Mouse (Mus musculus) intestine, embryonic 16.5 days (tissue): Measurements from ENCODE around the gene Gm49369. TPM values are rescaled to one million over a fixed set of nuclear protein-coding genes. Genes with fewer than 3 reads are reported as not detected.
A peak's percentile ranks its signal among the peaks of the same experiment; 100 is the strongest.
"Not testable (repeated sequence)": the region's sequence is repeated elsewhere in the genome, so short reads cannot be mapped to it uniquely, and the experiment has no call there.

ENCODE experiments used
- ATAC-seq: fragments of 200-750 bp; cut with Nextera tagmentation; 2 replicates; pipeline ENCODE4 v1.8.0; 2017; ENCODE audit warnings: moderate TSS enrichment, moderate library complexity
- H3K27ac ChIP-seq: fragments of 300-500 bp; sonication (generic); 2 replicates; pipeline ENCODE4 v1.5.1; 2014; ENCODE audit warnings: mild to moderate bottlenecking, low read length
- H3K27me3 ChIP-seq: fragments of 300-500 bp; sonication (generic); replicated peaks from 2 replicates; pipeline ENCODE4 v1.6.1; 2014; ENCODE audit warnings: low read length, control low read depth, mixed read lengths; ENCODE audit not compliant: control insufficient read depth, insufficient read depth
- H3K36me3 ChIP-seq: fragments of 300-500 bp; sonication (generic); 2 replicates; pipeline ENCODE4 v1.6.1; 2014; ENCODE audit warnings: low read length, control low read depth; ENCODE audit not compliant: control insufficient read depth, insufficient read depth
- H3K4me1 ChIP-seq: fragments of 300-500 bp; sonication (generic); 2 replicates; pipeline ENCODE4 v1.6.1; 2014; ENCODE audit warnings: low read length, control low read depth, mixed read lengths; ENCODE audit not compliant: control insufficient read depth, insufficient read depth
- H3K4me2 ChIP-seq: fragments of 300-500 bp; sonication (generic); 2 replicates; pipeline ENCODE4 v1.6.1; 2014; ENCODE audit warnings: low read depth, low read length, control low read depth
- H3K4me3 ChIP-seq: fragments of 300-500 bp; sonication (generic); 2 replicates; pipeline ENCODE4 v1.5.1; 2014; ENCODE audit warnings: mild to moderate bottlenecking, low read length
- H3K9ac ChIP-seq: fragments of 300-500 bp; sonication (generic); 2 replicates; pipeline ENCODE4 v1.6.1; 2014; ENCODE audit warnings: low read depth, low read length
- H3K9me3 ChIP-seq: fragments of 300-500 bp; sonication (generic); 2 replicates; pipeline ENCODE4 v1.6.1; 2016; ENCODE audit warnings: low read length, control low read depth; ENCODE audit not compliant: control insufficient read depth
- WGBS: fragments of 180-500 bp; shearing (Covaris S2); extraction: QIAGEN DNeasy Blood & Tissue Kit; methylation state at CpG from one replicate; pipeline ENCODE4 v1.1.7; 2014; 5-methylcytosine and 5-hydroxymethylcytosine counted together
- polyA plus RNA-seq: library from polyadenylated mRNA; unstranded; fragments of >200 nt; fragmentation: Nextera tagmentation; extraction: Ambion mirVana; gene quantifications from 2 replicates; pipeline ENCODE4 v1.2.1, GENCODE M21; 2015

The Gm49369 gene
- polyA plus RNA-seq, 1 experiment from 2014 or later = 0.43 TPM

DNA sequence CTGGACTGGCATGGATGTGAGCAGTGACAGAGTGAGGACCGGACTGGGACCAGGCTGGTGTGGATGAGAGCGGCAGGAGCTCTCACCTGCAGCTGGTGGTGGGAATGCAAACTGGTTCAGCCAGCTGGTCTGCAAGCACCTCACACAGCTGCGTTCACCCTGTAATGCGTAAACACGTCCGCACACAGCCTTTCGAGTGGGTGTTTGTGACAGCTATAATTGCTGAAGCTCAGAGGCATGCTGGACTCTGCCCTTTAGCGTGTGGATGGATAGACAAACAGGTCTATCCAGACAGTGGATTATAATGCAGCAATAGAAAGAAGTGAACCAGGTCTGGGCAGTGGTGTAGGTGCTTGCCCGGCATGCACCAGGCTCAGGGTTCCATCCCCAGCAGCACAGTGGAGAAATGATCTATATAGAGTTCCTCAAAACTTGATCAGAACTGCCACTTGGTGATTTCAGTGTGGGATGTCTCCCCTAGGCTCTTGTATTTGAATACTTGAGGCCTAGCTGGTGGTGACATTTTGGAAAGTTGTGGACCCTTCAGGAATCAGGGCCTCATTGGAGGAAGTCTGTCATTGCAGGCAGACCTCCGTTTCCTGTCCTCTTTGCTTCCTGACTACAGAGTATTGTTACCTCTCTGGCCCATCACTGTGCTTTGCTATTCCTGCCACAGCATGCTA, 40.8 kb downstream of the Gm49369 start:
- ATAC-seq = peak; percentile 83
- H3K27ac ChIP-seq = no peak overlapping the region
- H3K4me2 ChIP-seq = no peak overlapping the region
- H3K4me3 ChIP-seq = no peak overlapping the region
- no peak overlapping the region for H3K9ac ChIP-seq
- no peaks in the 10 kb centered on the region for H3K4me1 ChIP-seq
- no peaks in the 10 kb centered on the region for H3K9me3 ChIP-seq
- no peaks in the 10 kb centered on the region for H3K36me3 ChIP-seq
- 44% methylated on average over 10 of the region's 10 CpGs for WGBS
- no peaks in the 10 kb centered on the region for H3K27me3 ChIP-seq

GRCm38 (mm10) chr7:142340269-142340970, 42.0 kb downstream of the Gm49369 start:
- Histone ChIP-seq H3K36me3 (no peaks in the 10 kb centered on the region), H3K27me3 (no peaks in the 10 kb centered on the region), H3K9me3 (no peaks in the 10 kb centered on the region), H3K9ac (no peak overlapping the region), H3K27ac (no peak overlapping the region), H3K4me3 (no peak overlapping the region), H3K4me1 (no peaks in the 10 kb centered on the region), H3K4me2 (no peak overlapping the region)
- ATAC-seq = no peak
- 56% methylated on average over 10 of the region's 10 CpGs for WGBS

DNA sequence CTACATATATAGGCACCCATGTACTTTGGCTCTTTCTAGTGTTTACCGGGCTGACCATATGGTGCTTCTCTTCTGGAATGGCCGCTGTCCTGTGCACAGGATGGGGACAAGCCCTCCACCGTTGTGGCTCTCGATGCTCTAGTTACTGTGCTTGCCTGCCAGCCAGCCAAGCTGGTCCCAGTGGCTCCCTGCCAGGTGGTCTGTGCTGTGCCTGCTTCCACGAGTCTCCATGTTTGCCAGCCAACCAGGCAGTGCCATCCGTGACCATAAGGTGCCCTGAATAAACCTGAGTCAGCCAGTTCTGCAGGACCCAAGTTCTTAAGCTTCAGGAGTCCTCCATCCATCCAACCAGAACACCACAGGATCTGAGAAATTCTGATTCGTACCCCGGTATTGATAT, 47.3 kb downstream of the Gm49369 start:
- WGBS = 86% methylated on average over 8 of the region's 8 CpGs
- H3K27ac ChIP-seq = no peak overlapping the region
- ATAC-seq = no peak
- no peak overlapping the region for H3K4me2 ChIP-seq
- no peaks in the 10 kb centered on the region for H3K9me3 ChIP-seq
- H3K4me1 ChIP-seq = peaks cover 19% of the 10 kb centered on the region
- H3K36me3 ChIP-seq = no peaks in the 10 kb centered on the region
- no peaks in the 10 kb centered on the region for H3K27me3 ChIP-seq
- H3K9ac ChIP-seq = peak overlapping the region; percentile 9; the same call in 1 of the 2 replicates
- H3K4me3 ChIP-seq = no peak overlapping the region

DNA sequence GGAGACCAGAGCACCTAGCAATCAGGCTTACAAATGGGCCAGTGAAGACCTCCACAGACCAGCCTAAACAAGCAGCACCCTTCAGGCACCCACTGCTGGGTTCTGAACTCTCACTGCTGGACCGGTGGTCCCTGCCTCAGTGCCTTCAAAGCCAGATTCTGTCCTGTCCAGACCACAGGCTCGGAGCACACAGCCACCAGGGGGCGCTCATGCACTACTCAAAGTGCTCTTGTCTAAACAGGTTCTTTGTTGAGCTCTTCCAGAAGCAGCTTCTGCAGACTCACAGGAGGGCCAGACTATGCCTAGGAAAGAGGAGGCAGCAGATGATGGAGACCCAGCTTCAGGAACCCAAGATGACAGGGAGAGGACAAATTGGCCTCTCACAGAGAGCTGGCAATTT, 48.2 kb downstream of the Gm49369 start:
- Histone ChIP-seq H3K4me2 (no peak overlapping the region), H3K9ac (no peak overlapping the region), H3K36me3 (no peaks in the 10 kb centered on the region), H3K27me3 (no peaks in the 10 kb centered on the region), H3K9me3 (no peaks in the 10 kb centered on the region), H3K27ac (no peak overlapping the region), H3K4me3 (no peak overlapping the region), H3K4me1 (peaks cover 28% of the 10 kb centered on the region)
- 3% methylated on average over 3 of the region's 3 CpGs for WGBS
- peak; percentile 73 for ATAC-seq

DNA sequence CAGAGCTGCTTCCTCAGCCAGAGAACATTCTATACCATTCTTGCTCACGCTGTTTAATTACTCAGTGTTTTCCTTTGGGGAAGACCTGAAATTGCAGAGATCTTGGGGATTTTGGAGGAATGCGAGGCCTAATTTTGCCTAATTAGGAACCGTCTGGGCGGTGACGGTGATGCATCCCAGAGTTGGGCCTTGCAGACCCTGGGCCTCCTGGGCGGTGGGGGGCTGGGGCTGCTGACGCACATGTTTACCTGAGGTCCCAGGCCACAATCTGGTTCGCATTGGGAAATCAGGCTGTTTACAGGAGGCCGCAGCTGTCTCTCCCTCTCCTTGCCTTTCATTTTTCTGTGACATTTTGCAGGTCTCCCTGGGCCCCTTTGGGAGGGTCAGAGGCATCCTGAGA, 49.7 kb downstream of the Gm49369 start:
- H3K27ac ChIP-seq, H3K4me2 ChIP-seq, H3K9ac ChIP-seq, H3K36me3 ChIP-seq, H3K27me3 ChIP-seq, ATAC-seq, H3K4me3 ChIP-seq, H3K9me3 ChIP-seq: not testable (repeated sequence)
- H3K4me1 ChIP-seq = peaks cover 39% of the 10 kb centered on the region
- 48% methylated on average over 3 of the region's 9 CpGs for WGBS

GRCm38 (mm10) chr7:142331281-142331680, 51.2 kb downstream of the Gm49369 start:
- H3K4me3 ChIP-seq = no peak overlapping the region
- H3K9ac ChIP-seq = no peak overlapping the region

GRCm38 (mm10) chr7:142330271-142330724, 52.2 kb downstream of the Gm49369 start:
- peaks cover 46% of the 10 kb centered on the region for H3K4me1 ChIP-seq
- no peaks in the 10 kb centered on the region for H3K27me3 ChIP-seq
- H3K9me3 ChIP-seq = no peaks in the 10 kb centered on the region
- H3K36me3 ChIP-seq = no peaks in the 10 kb centered on the region
- H3K4me2 ChIP-seq = no peak overlapping the region
- WGBS = 21% methylated on average over 9 of the region's 9 CpGs
- H3K9ac ChIP-seq = peak overlapping the region; percentile 8; the same call in 1 of the 2 replicates
- H3K27ac ChIP-seq = peak overlapping the region; percentile 75
- no peak overlapping the region for H3K4me3 ChIP-seq
- ATAC-seq = peak; percentile 68

More at GRCm38 (mm10) chr7:142331281-142331680, 51.2 kb downstream of the Gm49369 start:
- H3K27ac ChIP-seq = no peak overlapping the region
- H3K4me1 ChIP-seq = peaks cover 44% of the 10 kb centered on the region
- WGBS = 93% methylated on average over 4 of the region's 4 CpGs
- no peaks in the 10 kb centered on the region for H3K36me3 ChIP-seq
- H3K9me3 ChIP-seq = no peaks in the 10 kb centered on the region
- no peaks in the 10 kb centered on the region for H3K27me3 ChIP-seq
- no peak for ATAC-seq
- H3K4me2 ChIP-seq = no peak overlapping the region

DNA sequence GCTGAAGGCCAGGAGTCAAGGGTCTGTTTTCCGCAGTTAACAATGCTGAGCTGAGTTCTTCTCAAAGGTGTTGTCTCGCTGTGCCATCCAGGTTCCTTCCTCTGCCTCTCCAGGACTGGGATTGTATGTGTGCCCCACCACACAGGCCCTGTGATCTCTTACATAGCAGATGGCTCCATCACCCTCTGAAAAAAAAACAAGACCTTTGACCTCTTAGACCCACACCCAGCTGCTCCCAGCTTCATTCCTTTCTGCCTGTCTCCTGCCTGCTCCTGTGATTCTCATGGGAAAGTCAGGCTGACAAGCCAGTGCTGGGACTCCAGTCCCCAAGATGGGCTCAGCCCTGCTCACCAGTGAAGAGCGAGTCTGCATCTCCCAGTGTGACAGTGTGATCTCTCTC, 54.0 kb downstream of the Gm49369 start:
- no peaks in the 10 kb centered on the region for H3K9me3 ChIP-seq
- H3K4me2 ChIP-seq = no peak overlapping the region
- peaks cover 42% of the 10 kb centered on the region for H3K4me1 ChIP-seq
- no peak overlapping the region for H3K27ac ChIP-seq
- H3K36me3 ChIP-seq = no peaks in the 10 kb centered on the region
- ATAC-seq = peak; percentile 30; the same call in 1 of the 2 replicates
- H3K9ac ChIP-seq = peak overlapping the region; percentile 43; the same call in 1 of the 2 replicates
- 54% methylated on average over 3 of the region's 3 CpGs for WGBS
- no peak overlapping the region for H3K4me3 ChIP-seq
- no peaks in the 10 kb centered on the region for H3K27me3 ChIP-seq

GRCm38 (mm10) chr7:142326714-142327445, 55.6 kb downstream of the Gm49369 start:
- ATAC-seq = no peak

More at GRCm38 (mm10) chr7:142326714-142327445, 55.6 kb downstream of the Gm49369 start:
- Histone ChIP-seq H3K27me3 (no peaks in the 10 kb centered on the region), H3K4me2 (no peak overlapping the region), H3K4me3 (no peak overlapping the region), H3K36me3 (no peaks in the 10 kb centered on the region), H3K4me1 (peaks cover 36% of the 10 kb centered on the region), H3K9me3 (no peaks in the 10 kb centered on the region), H3K27ac (peak overlapping the region; percentile 45), H3K9ac (0 out of 2 replicates have a peak overlapping the region, but pooled peaks have one; percentile 2)
- 28% methylated on average over 9 of the region's 9 CpGs for WGBS
